Mouse (Mus musculus) liver, embryonic 13.5 days (tissue): ENCODE measurements at regions not wholly inside any gene's neighbourhood (a gene's known extent, or its start where the extent isn't known, plus 50 kb on each side); places are given as distances from the start of the nearest gene placed in this dataset.

Experiments used
- ATAC-seq: fragments of 200-750 bp; cut with Nextera tagmentation; 2 replicates; pipeline ENCODE4 v1.8.0; 2017; ENCODE audit warnings: low read depth, mild to moderate bottlenecking, moderate number of reproducible peaks, moderate library complexity
- DNase-seq: peaks from one replicate; pipeline ENCODE4 v3.0.0; 2022
- H3K27ac ChIP-seq: fragments of 300-500 bp; sonication (generic); 2 replicates; pipeline ENCODE4 v1.5.1; 2015; ENCODE audit warnings: moderate library complexity, mild to moderate bottlenecking, inconsistent platforms
- H3K27me3 ChIP-seq: fragments of 300-500 bp; sonication (generic); 2 replicates; pipeline ENCODE4 v1.6.1; 2015; ENCODE audit warnings: mild to moderate bottlenecking, inconsistent platforms
- H3K36me3 ChIP-seq: fragments of 300-500 bp; sonication (generic); 2 replicates; pipeline ENCODE4 v1.6.1; 2015; ENCODE audit warnings: mild to moderate bottlenecking, inconsistent platforms
- H3K4me1 ChIP-seq: fragments of 300-500 bp; sonication (generic); replicated peaks from 2 replicates; pipeline ENCODE4 v1.6.1; 2015; ENCODE audit warnings: inconsistent platforms
- H3K4me2 ChIP-seq: fragments of 300-500 bp; sonication (generic); 2 replicates; pipeline ENCODE4 v1.6.1; 2015; ENCODE audit warnings: inconsistent platforms, mild to moderate bottlenecking, moderate library complexity
- H3K4me3 ChIP-seq: fragments of 300-500 bp; sonication (generic); replicated peaks from 2 replicates; pipeline ENCODE4 v1.5.1; 2015; ENCODE audit warnings: mild to moderate bottlenecking, inconsistent platforms
- H3K9ac ChIP-seq: fragments of 300-500 bp; sonication (generic); 2 replicates; pipeline ENCODE4 v1.6.1; 2015; ENCODE audit warnings: mild to moderate bottlenecking, inconsistent platforms
- H3K9me3 ChIP-seq: fragments of 300-500 bp; sonication (generic); replicated peaks from 2 replicates; pipeline ENCODE4 v1.6.1; 2016; ENCODE audit warnings: inconsistent platforms
- WGBS: fragments of 180-500 bp; shearing (Covaris S2); methylation state at CpG from one replicate; pipeline ENCODE4 v1.1.7; 2015; ENCODE audit not compliant: insufficient replicate concordance; 5-methylcytosine and 5-hydroxymethylcytosine counted together

DNA sequence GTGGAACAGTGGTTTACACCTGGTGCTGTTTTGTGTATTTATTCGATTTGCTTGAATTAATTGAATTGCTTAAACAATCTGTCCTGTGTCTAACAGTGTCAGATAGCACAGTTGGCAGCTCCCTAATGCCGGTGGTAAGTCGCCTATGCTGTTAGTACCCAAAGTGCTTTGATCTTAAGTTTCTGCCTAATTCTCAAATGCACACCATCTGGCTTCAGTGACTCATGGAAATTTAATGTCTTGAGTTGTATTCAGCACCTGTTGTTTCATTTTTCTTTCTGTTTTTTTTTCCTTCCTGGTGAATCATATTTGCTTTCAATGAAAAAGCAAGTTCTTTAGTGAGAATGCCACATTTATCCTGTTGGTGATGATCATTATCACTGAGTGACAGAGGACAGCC is 201.7 kb upstream of the Nrip1 start:
- no peak for ATAC-seq
- no peak overlapping the region for H3K4me2 ChIP-seq
- H3K27me3 ChIP-seq = no peaks in the 10 kb centered on the region
- no peak for DNase-seq
- H3K9ac ChIP-seq = no peak overlapping the region
- no peak overlapping the region for H3K4me3 ChIP-seq
- H3K9me3 ChIP-seq = no peaks in the 10 kb centered on the region
- 64% methylated on average over 3 of the region's 3 CpGs for WGBS
- H3K27ac ChIP-seq = no peak overlapping the region
- no peaks in the 10 kb centered on the region for H3K36me3 ChIP-seq
- H3K4me1 ChIP-seq = no peaks in the 10 kb centered on the region

DNA sequence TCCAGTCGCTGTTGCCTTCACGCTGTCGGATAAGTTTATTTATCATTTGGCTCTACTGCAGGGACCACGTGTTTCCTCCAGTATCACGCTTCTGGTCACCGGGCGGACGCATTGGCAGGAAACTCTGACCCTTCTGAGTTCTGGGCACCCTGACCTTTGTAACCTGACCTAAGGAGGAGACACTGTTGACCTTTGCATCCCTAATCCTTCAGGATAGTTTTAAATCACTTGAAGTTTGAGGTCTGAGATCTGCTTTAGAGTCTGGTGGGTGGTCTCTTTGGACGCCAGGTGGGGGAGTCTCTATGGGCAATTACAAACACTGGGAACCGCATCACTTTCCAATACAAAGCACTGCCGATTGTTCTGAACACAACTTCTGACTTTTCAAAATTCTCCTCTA is 192.6 kb upstream of the Nrip1 start:
- H3K4me2 ChIP-seq = no peak overlapping the region
- ATAC-seq (no peak), DNase-seq (no peak)
- WGBS = 20% methylated on average over 11 of the region's 11 CpGs
- no peaks in the 10 kb centered on the region for H3K36me3 ChIP-seq
- no peak overlapping the region for H3K9ac ChIP-seq
- no peak overlapping the region for H3K27ac ChIP-seq
- no peaks in the 10 kb centered on the region for H3K9me3 ChIP-seq
- no peaks in the 10 kb centered on the region for H3K27me3 ChIP-seq
- H3K4me3 ChIP-seq = no peak overlapping the region
- H3K4me1 ChIP-seq = no peaks in the 10 kb centered on the region

DNA sequence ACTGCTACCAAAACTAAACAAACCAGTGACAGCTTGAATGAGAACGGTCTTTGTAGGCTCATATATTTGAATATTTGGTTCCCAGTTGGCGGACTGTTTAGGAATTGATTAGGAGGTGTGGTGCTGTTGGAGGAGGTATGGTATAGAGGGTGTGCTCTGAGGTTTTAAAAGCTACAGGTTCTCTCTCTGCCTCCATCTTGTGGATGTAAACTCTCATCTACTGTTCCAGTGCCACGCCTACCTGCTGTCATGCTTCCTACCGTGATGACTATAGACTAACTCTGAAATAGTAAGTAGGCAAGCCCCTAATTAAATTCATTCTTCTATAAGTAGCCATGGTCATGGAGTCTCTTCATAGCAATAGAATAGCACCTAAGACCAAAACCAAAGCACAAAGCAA is 181.2 kb upstream of the Nrip1 start:
- ATAC-seq = no peak
- no peak overlapping the region for H3K4me3 ChIP-seq
- H3K36me3 ChIP-seq = no peaks in the 10 kb centered on the region
- no peaks in the 10 kb centered on the region for H3K4me1 ChIP-seq
- no peak for DNase-seq
- no peak overlapping the region for H3K27ac ChIP-seq
- no peak overlapping the region for H3K4me2 ChIP-seq
- no peak overlapping the region for H3K9ac ChIP-seq
- 71% methylated on average over 4 of the region's 4 CpGs for WGBS
- H3K9me3 ChIP-seq = no peaks in the 10 kb centered on the region
- H3K27me3 ChIP-seq = no peaks in the 10 kb centered on the region

DNA sequence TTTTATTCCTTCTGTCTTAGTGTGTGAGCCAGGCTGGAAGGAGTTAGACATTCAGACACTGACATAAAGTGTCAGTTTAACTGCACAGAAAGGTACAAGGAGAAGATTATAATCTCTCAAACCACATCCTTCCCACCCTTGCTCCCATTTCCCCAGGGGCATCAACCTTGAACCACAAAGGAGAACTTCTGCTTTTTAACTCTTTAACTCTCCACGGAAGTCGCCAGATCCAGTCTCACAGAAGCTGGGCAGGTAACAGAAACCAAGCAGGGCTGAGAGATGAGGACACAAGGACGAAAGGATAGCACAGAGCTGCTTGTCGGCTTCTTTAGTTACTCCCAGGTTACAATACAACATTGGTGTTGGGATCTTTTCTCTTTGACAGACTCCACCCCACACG is 176.0 kb upstream of the Nrip1 start:
- Histone ChIP-seq H3K27me3 (no peaks in the 10 kb centered on the region), H3K9me3 (no peaks in the 10 kb centered on the region), H3K36me3 (no peaks in the 10 kb centered on the region), H3K4me1 (no peaks in the 10 kb centered on the region), H3K27ac (no peak overlapping the region), H3K4me3 (no peak overlapping the region), H3K9ac (no peak overlapping the region), H3K4me2 (no peak overlapping the region)
- ATAC-seq (no peak), DNase-seq (no peak)
- 20% methylated on average over 5 of the region's 5 CpGs for WGBS

DNA sequence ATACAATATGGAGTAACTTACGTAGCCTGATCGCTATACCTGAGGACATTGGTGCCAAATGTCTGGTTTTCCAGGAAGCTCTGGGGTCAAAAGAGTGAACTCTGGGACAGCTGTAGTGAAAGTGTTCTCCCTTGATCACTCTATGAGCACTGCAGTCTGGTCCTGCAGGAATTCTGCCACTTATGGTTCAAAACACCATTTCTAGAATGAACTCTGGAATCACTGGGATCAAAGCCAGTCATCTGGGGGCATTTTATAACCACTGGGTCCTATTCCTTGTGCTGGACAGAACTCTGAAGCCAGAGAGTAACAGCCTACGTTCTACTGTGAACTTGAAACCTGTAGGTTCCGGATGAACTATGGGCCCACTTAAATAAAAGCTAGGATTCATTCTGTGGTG is 173.5 kb upstream of the Nrip1 start:
- H3K27ac ChIP-seq = no peak overlapping the region
- H3K9ac ChIP-seq = no peak overlapping the region
- H3K4me2 ChIP-seq = no peak overlapping the region
- no peak for ATAC-seq
- WGBS = 80% methylated on average over 4 of the region's 4 CpGs
- H3K36me3 ChIP-seq = no peaks in the 10 kb centered on the region
- no peak overlapping the region for H3K4me3 ChIP-seq
- H3K27me3 ChIP-seq = no peaks in the 10 kb centered on the region
- DNase-seq = no peak
- no peaks in the 10 kb centered on the region for H3K9me3 ChIP-seq
- no peaks in the 10 kb centered on the region for H3K4me1 ChIP-seq

DNA sequence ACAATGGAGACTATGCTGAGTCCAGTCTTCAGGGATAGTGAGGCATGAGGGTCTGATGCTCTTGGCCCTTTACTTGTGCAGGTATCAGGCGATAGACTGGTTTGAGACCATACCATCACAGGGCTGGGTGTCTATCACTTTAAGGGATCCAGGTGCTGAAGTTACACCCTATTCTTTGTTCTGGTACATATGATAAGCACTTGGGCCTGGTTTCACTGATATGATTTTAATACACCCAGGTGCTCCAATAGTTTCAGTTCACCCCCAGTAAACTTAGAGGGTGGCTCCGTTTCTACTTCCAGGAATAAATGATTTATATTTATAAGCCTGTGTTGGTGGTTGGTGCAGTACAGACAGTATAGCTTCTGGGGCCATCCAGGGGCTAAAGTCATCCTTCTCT is 173.0 kb upstream of the Nrip1 start:
- 51% methylated on average over 2 of the region's 2 CpGs for WGBS
- H3K36me3 ChIP-seq = no peaks in the 10 kb centered on the region
- H3K4me2 ChIP-seq = no peak overlapping the region
- no peak overlapping the region for H3K4me3 ChIP-seq
- no peak for ATAC-seq
- no peak overlapping the region for H3K9ac ChIP-seq
- H3K4me1 ChIP-seq = no peaks in the 10 kb centered on the region
- H3K27me3 ChIP-seq = no peaks in the 10 kb centered on the region
- DNase-seq = no peak
- H3K9me3 ChIP-seq = no peaks in the 10 kb centered on the region
- no peak overlapping the region for H3K27ac ChIP-seq

DNA sequence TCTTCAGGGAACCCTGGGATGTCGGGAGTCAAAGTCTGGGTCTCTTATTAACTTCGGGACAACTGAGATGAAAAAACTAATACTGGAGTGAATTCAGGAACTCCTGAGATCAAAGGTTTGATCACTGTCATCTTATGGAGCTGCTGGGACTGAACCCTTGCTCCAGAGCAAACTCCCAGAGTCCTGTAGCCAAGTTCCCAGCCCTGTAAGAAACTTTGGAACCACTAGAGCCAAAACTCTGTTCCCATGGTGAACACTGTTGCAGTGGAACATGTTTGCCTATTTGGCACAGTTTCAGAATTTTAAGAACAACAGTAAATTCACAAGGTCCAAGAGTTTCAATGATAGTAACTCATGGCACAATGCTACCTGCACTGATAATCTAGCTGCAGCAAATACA is 172.3 kb upstream of the Nrip1 start:
- no peaks in the 10 kb centered on the region for H3K9me3 ChIP-seq
- H3K4me3 ChIP-seq = no peak overlapping the region
- WGBS = 70% methylated on average over 2 of the region's 2 CpGs
- no peak overlapping the region for H3K9ac ChIP-seq
- ATAC-seq (no peak), DNase-seq (no peak)
- no peaks in the 10 kb centered on the region for H3K4me1 ChIP-seq
- no peaks in the 10 kb centered on the region for H3K36me3 ChIP-seq
- no peak overlapping the region for H3K4me2 ChIP-seq
- H3K27ac ChIP-seq = no peak overlapping the region
- no peaks in the 10 kb centered on the region for H3K27me3 ChIP-seq

DNA sequence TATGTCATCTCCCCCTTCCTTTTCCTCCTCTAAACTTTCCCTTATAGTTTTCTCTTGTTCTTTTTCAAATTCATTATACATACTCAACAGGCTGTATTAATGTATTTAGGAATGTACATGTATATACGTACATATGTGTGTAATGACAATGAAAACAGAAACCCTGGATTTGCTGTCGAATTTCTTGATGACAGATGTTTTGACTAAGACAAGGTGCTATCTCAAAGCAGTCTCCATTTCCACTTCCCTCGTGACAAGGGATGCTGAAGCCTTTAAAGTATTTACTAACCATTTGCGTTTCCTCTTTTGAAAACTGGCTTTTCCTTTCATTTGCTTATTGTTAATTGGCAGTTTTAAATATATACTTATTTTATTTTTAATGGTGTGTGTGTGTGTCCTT is 171.3 kb upstream of the Nrip1 start:
- H3K9ac ChIP-seq = no peak overlapping the region
- ATAC-seq (no peak), DNase-seq (no peak)
- no peaks in the 10 kb centered on the region for H3K4me1 ChIP-seq
- no peaks in the 10 kb centered on the region for H3K36me3 ChIP-seq
- H3K27ac ChIP-seq = no peak overlapping the region
- no peaks in the 10 kb centered on the region for H3K27me3 ChIP-seq
- H3K4me3 ChIP-seq = no peak overlapping the region
- 50% methylated on average over 4 of the region's 4 CpGs for WGBS
- no peak overlapping the region for H3K4me2 ChIP-seq
- H3K9me3 ChIP-seq = no peaks in the 10 kb centered on the region

DNA sequence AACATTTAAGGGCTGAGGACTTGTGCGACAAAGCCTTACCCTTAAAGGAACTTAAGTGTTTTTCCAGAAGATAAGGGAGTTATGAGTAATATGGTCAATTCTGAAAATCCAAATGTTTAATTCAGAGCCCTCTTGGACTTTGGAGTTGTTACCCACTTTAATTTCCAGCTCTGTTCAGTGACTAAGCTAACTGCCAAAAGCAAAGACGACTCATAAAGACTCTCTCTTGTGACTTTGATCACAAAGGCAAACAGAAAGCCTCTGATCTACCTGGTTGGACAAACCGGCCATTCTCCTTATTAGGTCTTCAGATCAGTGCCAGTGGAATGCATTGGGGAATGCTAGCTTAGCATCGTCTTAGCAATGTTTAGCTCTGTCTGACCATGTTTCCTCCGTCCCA is 167.3 kb upstream of the Nrip1 start:
- Histone ChIP-seq H3K4me2 (no peak overlapping the region), H3K27me3 (no peaks in the 10 kb centered on the region), H3K4me1 (peaks cover 7% of the 10 kb centered on the region), H3K27ac (no peak overlapping the region), H3K9me3 (no peaks in the 10 kb centered on the region), H3K36me3 (no peaks in the 10 kb centered on the region), H3K4me3 (no peak overlapping the region), H3K9ac (no peak overlapping the region)
- ATAC-seq = no peak
- DNase-seq = no peak
- 52% methylated on average over 5 of the region's 5 CpGs for WGBS

DNA sequence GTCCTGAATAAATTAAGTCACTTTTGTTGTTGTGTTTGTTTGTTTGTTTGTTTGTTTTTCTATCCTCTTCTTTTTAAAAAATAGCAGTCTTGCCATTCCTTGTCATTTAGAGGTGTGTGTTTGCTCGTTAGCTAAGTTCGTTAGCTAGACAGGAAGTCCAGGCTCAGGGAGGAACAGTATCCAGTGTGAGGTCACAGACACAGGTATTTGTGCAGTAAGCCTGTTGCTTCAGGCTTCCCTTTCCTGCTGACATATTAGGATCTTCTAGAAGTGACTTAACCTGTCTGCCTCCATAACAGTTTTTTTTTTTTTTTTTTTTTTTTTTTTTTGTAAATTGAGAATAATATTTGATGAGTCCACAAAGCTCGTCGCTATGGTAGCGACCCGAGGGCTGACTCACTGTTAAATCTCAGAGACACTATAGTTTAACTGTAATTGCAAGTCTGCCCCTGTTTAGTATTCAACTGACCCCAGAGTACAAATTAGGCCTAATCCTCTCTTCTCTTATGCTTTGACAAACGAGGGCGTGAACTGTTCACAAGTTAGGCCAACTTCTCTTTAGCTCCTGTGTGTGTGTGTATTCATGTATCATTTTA is 166.8 kb upstream of the Nrip1 start:
- H3K9me3 ChIP-seq = no peaks in the 10 kb centered on the region
- no peak overlapping the region for H3K9ac ChIP-seq
- H3K4me1 ChIP-seq = peaks cover 7% of the 10 kb centered on the region
- no peaks in the 10 kb centered on the region for H3K36me3 ChIP-seq
- 60% methylated on average over 8 of the region's 8 CpGs for WGBS
- ATAC-seq (no peak), DNase-seq (no peak)
- H3K4me3 ChIP-seq = no peak overlapping the region
- no peak overlapping the region for H3K27ac ChIP-seq
- H3K27me3 ChIP-seq = no peaks in the 10 kb centered on the region
- H3K4me2 ChIP-seq = no peak overlapping the region

DNA sequence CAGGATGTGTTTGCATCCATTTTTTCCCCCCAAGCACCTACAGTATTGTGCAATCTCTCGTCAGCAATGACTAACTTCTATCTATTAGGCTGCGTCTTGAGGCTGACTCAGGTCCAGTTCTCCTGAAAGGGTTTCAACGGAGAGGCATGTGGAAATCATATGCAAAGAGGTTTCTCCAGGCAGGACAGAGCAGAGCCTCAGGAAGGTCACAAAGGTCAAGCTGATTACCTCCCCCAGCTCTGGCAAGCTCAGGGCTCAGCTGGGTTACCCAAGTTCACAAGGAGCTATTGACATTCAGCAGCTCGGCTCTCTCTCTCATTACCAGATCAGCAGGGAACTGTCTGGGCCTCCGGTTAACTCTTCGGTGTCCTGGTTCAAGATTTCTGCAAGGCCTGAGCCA is 166.0 kb upstream of the Nrip1 start:
- DNase-seq (no peak), ATAC-seq (peak; percentile 71)
- H3K4me2 ChIP-seq = no peak overlapping the region
- no peaks in the 10 kb centered on the region for H3K9me3 ChIP-seq
- WGBS = 25% methylated on average over 6 of the region's 6 CpGs
- no peaks in the 10 kb centered on the region for H3K27me3 ChIP-seq
- no peak overlapping the region for H3K27ac ChIP-seq
- no peak overlapping the region for H3K9ac ChIP-seq
- H3K4me3 ChIP-seq = no peak overlapping the region
- H3K36me3 ChIP-seq = no peaks in the 10 kb centered on the region
- H3K4me1 ChIP-seq = peaks cover 7% of the 10 kb centered on the region

DNA sequence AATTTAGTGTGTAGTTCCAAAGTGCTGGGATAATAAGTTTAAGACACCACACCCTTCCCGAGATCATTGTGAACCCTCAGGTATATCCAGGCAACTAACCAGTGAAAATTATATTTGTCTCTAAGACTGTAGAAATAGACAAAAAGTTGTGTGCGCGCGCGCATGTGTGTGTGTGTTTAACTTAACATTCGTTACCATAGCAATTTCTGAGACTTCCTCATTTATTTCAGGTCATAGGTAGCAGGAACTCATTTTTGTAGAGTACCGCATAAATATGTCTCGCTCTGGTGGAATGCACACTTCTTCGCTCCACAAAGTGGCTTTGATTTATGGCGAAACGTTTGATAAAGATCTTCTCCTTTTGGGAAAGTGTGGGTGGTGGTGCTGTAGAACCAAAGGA is 164.2 kb upstream of the Nrip1 start:
- H3K9me3 ChIP-seq = no peaks in the 10 kb centered on the region
- no peak for DNase-seq
- ATAC-seq = no peak
- no peak overlapping the region for H3K4me2 ChIP-seq
- peaks cover 8% of the 10 kb centered on the region for H3K4me1 ChIP-seq
- no peaks in the 10 kb centered on the region for H3K36me3 ChIP-seq
- H3K27me3 ChIP-seq = no peaks in the 10 kb centered on the region
- H3K4me3 ChIP-seq = no peak overlapping the region
- H3K9ac ChIP-seq = no peak overlapping the region
- no peak overlapping the region for H3K27ac ChIP-seq
- WGBS = 76% methylated on average over 11 of the region's 11 CpGs

DNA sequence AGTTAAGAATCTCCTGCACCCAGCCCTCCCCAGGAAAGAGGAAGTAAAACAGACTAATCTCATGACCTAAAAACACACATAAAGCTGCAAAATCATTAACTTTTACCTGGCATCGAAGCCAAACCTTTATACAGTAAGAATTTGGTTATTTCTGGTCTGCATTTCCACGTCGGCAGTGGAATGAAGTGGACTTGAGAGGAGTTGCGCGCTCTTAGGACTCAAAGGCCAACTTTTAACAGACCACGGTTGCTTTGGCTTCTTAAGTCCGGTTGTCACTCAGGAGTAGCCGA is 159.2 kb upstream of the Nrip1 start:
- no peak overlapping the region for H3K4me3 ChIP-seq

More for the DNA sequence above, 159.2 kb upstream of the Nrip1 start:
- Histone ChIP-seq H3K9ac (no peak overlapping the region), H3K27me3 (no peaks in the 10 kb centered on the region), H3K36me3 (no peaks in the 10 kb centered on the region), H3K27ac (no peak overlapping the region), H3K4me1 (peaks cover 13% of the 10 kb centered on the region; the same call in 1 of the 2 replicates), H3K9me3 (no peaks in the 10 kb centered on the region), H3K4me2 (no peak overlapping the region)
- no peak for DNase-seq
- WGBS = 36% methylated on average over 8 of the region's 8 CpGs
- no peak for ATAC-seq
